Mouse (Mus musculus): ENCODE results near the gene Cdk18. TPM values are rescaled to one million over a fixed set of nuclear protein-coding genes. Genes with fewer than 3 reads are reported as not detected.

The Cdk18 gene
- polyA plus RNA-seq, 1 experiment from 2014 or later, result 3.7 TPM

GRCm38 (mm10) chr1:132098076-132098475, 41.4 kb downstream of the Cdk18 start:
- no peak overlapping the region for H3K4me3 ChIP-seq
- no peaks in the 10 kb centered on the region for H3K9me3 ChIP-seq (replicated peaks)
- no peak for DNase-seq (ENCODE audit: low spot score)
- WGBS, result 88% methylated on average over 1 of the region's 1 CpGs
- H3K27ac ChIP-seq, result no peak overlapping the region
- H3K36me3 ChIP-seq, result no peaks in the 10 kb centered on the region
- H3K4me1 ChIP-seq, result peaks cover 6% of the 10 kb centered on the region; the same call in 1 of the 2 replicates
- no peaks in the 10 kb centered on the region for H3K27me3 ChIP-seq (ENCODE audit: low read depth, poor library complexity, severe bottlenecking)

DNA sequence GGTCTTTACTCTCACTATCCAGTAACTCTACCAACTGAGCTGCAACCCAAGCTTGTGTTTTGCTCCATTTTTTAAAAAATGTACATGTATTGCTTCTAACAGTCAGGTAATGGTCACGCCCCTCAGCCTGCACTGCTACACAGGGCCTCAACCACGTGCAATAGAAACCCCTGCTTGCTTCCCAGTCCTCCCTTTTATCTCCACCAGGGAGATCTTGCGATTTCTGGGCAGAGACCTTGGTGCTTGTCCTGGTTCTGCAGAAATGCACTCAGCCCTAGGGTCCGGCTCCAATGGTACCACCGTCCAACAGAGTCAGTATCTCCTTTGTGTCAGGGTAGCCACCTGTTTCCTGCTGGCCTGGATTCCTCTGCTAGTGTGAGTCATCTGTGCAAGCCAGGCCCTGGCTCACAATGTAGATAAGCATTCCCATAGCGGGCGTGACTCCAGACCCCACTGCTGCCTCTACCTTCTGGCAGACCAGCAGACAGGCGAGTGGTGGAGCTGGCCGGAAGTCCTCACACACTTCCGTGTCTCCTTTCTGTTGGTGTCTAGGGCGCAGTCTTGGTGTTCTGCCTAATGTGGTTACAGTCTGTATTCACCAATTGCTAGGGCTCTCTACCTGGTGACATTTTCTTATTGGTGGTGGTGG, 44.0 kb downstream of the Cdk18 start:
- DNase-seq (ENCODE audit: low spot score), result no peak
- no peaks in the 10 kb centered on the region for H3K36me3 ChIP-seq
- no peak overlapping the region for H3K27ac ChIP-seq
- H3K4me1 ChIP-seq, result no peaks in the 10 kb centered on the region
- H3K9me3 ChIP-seq (replicated peaks), result no peaks in the 10 kb centered on the region
- H3K27me3 ChIP-seq (ENCODE audit: low read depth, poor library complexity, severe bottlenecking), result no peaks in the 10 kb centered on the region
- H3K4me3 ChIP-seq, result no peak overlapping the region
- 72% methylated on average over 11 of the region's 11 CpGs for WGBS

DNA sequence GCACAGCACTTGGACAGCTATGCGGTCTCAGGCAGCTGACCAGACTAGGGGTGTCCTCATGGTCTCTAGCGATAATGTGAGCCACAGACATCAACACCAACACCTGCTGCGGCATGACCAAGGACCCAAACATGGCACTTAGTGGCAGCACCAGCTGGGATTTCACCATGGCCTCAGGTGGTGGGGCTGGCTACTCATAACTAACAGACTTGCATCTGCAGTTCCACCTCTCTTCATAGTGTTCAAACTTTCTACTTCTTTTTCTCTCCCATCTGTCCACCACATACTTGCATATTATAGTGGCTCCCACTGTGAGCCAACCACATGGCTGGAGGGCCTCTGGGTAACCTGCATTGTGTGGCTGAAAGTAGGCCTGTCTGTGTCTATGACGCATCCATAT, 46.2 kb downstream of the Cdk18 start:
- Histone ChIP-seq H3K9me3 (replicated peaks) (no peaks in the 10 kb centered on the region), H3K36me3 (no peaks in the 10 kb centered on the region), H3K4me3 (no peak overlapping the region), H3K27ac (no peak overlapping the region), H3K27me3 (ENCODE audit: low read depth, poor library complexity, severe bottlenecking) (no peaks in the 10 kb centered on the region), H3K4me1 (no peaks in the 10 kb centered on the region)
- no peak for DNase-seq (ENCODE audit: low spot score)
- 93% methylated on average over 4 of the region's 4 CpGs for WGBS

- peaks cover 2% of the 10 kb centered on the region; the same call in 1 of the 2 replicates for H3K4me1 ChIP-seq
- no peaks in the 10 kb centered on the region for H3K9me3 ChIP-seq (replicated peaks)
- H3K27ac ChIP-seq, result no peak overlapping the region
- no peak for DNase-seq (ENCODE audit: low spot score)
- H3K4me3 ChIP-seq, result no peak overlapping the region
- 78% methylated on average over 4 of the region's 4 CpGs for WGBS
- H3K36me3 ChIP-seq, result no peaks in the 10 kb centered on the region
- no peaks in the 10 kb centered on the region for H3K27me3 ChIP-seq (ENCODE audit: low read depth, poor library complexity, severe bottlenecking)
Measured at GRCm38 (mm10) chr1:132090266-132090665, 49.2 kb downstream of the Cdk18 start.

- Histone ChIP-seq H3K36me3 (no peaks in the 10 kb centered on the region), H3K9me3 (replicated peaks) (no peaks in the 10 kb centered on the region), H3K4me3 (no peak overlapping the region), H3K4me1 (peaks cover 3% of the 10 kb centered on the region), H3K27ac (no peak overlapping the region), H3K27me3 (ENCODE audit: low read depth, poor library complexity, severe bottlenecking) (no peaks in the 10 kb centered on the region)
- WGBS, result 85% methylated on average over 6 of the region's 6 CpGs
- no peak for DNase-seq (ENCODE audit: low spot score)
Measured at GRCm38 (mm10) chr1:132089767-132090166, 49.7 kb downstream of the Cdk18 start.

- no peaks in the 10 kb centered on the region for H3K36me3 ChIP-seq
- H3K4me3 ChIP-seq, result no peak overlapping the region
- no peaks in the 10 kb centered on the region for H3K9me3 ChIP-seq (replicated peaks)
- 83% methylated on average over 5 of the region's 5 CpGs for WGBS
- H3K27me3 ChIP-seq (ENCODE audit: low read depth, poor library complexity, severe bottlenecking), result no peaks in the 10 kb centered on the region
- no peak for DNase-seq (ENCODE audit: low spot score)
- peaks cover 3% of the 10 kb centered on the region for H3K4me1 ChIP-seq
- no peak overlapping the region for H3K27ac ChIP-seq
Measured at GRCm38 (mm10) chr1:132088181-132088671, 51.3 kb downstream of the Cdk18 start.

GRCm38 (mm10) chr1:132085181-132086049, 54.1 kb downstream of the Cdk18 start:
- no peaks in the 10 kb centered on the region for H3K9me3 ChIP-seq (replicated peaks)
- H3K4me3 ChIP-seq, result no peak overlapping the region
- no peak for DNase-seq (ENCODE audit: low spot score)
- no peaks in the 10 kb centered on the region for H3K27me3 ChIP-seq (ENCODE audit: low read depth, poor library complexity, severe bottlenecking)
- no peaks in the 10 kb centered on the region for H3K36me3 ChIP-seq
- 80% methylated on average over 7 of the region's 7 CpGs for WGBS
- peaks cover 3% of the 10 kb centered on the region for H3K4me1 ChIP-seq
- no peak overlapping the region for H3K27ac ChIP-seq

DNA sequence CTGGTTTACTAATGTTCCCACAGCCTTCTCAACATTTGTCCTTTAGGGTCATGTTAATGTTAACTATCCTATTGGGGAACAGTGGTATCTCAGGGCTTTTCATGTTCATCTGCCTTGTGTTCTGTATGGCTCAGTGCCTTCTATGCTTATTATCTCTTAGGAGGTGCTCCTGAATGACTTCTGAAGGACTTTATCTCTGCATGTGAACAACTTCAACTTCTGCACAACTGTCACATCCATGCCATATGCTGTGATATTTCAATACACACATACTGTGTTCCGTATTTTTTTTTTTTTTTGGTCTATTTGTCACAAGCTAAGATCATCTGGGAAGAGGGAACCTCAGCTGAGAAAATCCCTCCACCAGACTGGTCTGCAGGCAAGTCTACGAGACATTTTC, 61.1 kb downstream of the Cdk18 start:
- Histone ChIP-seq H3K4me1 (no peaks in the 10 kb centered on the region), H3K36me3 (no peaks in the 10 kb centered on the region), H3K27me3 (ENCODE audit: low read depth, poor library complexity, severe bottlenecking) (no peaks in the 10 kb centered on the region), H3K27ac (no peak overlapping the region), H3K9me3 (replicated peaks) (no peaks in the 10 kb centered on the region), H3K4me3 (no peak overlapping the region)
- 87% methylated on average over 2 of the region's 2 CpGs for WGBS
- no peak for DNase-seq (ENCODE audit: low spot score)

- no peak overlapping the region for H3K4me3 ChIP-seq
- WGBS, result 88% methylated on average over 10 of the region's 10 CpGs
- no peak overlapping the region for H3K27ac ChIP-seq
Measured at GRCm38 (mm10) chr1:132075576-132075975, 63.9 kb downstream of the Cdk18 start.

GRCm38 (mm10) chr1:132070659-132071058, 68.8 kb downstream of the Cdk18 start:
- Histone ChIP-seq H3K4me1 (peaks cover 19% of the 10 kb centered on the region), H3K9me3 (replicated peaks) (no peaks in the 10 kb centered on the region), H3K36me3 (no peaks in the 10 kb centered on the region), H3K27me3 (ENCODE audit: low read depth, poor library complexity, severe bottlenecking) (peaks cover 51% of the 10 kb centered on the region), H3K4me3 (no peak overlapping the region), H3K27ac (no peak overlapping the region)
- no peak for DNase-seq (ENCODE audit: low spot score)
- 86% methylated on average over 3 of the region's 3 CpGs for WGBS

More at GRCm38 (mm10) chr1:132075576-132075975, 63.9 kb downstream of the Cdk18 start:
- Histone ChIP-seq H3K4me1 (peaks cover 7% of the 10 kb centered on the region; the same call in 1 of the 2 replicates), H3K36me3 (no peaks in the 10 kb centered on the region), H3K27me3 (ENCODE audit: low read depth, poor library complexity, severe bottlenecking) (peaks cover 3% of the 10 kb centered on the region; the same call in 1 of the 2 replicates), H3K9me3 (replicated peaks) (no peaks in the 10 kb centered on the region)
- no peak for DNase-seq (ENCODE audit: low spot score)

DNA sequence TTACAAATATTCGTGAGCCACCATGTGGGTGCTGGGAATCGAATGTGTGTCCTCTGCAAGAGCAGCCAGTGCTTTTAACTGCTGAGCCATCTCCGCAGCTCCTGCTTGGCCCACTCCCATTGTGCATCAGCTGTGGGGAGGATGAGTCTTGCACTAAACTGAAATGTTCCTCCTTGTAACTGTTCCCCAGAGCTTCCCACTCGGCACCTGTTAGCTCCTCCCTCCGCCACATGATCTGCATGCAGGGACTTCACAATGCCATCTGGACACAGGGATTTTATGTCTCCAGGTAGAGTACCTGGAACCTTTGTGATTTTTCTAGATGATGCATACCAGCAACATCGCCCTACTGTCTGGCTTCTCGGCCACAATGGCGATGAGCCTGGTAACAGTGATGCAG, 70.0 kb downstream of the Cdk18 start:
- Histone ChIP-seq H3K27me3 (ENCODE audit: low read depth, poor library complexity, severe bottlenecking) (peaks cover 62% of the 10 kb centered on the region), H3K4me1 (peaks cover 19% of the 10 kb centered on the region), H3K36me3 (no peaks in the 10 kb centered on the region), H3K27ac (no peak overlapping the region), H3K4me3 (no peak overlapping the region), H3K9me3 (replicated peaks) (no peaks in the 10 kb centered on the region)
- no peak for DNase-seq (ENCODE audit: low spot score)
- 88% methylated on average over 8 of the region's 8 CpGs for WGBS

- WGBS, result 3% methylated on average over 79 of the region's 80 CpGs
- H3K36me3 ChIP-seq, result no peaks in the 10 kb centered on the region
- H3K27ac ChIP-seq, result peak within 1 kb of the TSS; percentile 62; the same call in 1 of the 2 replicates
- H3K9me3 ChIP-seq (replicated peaks), result no peaks in the 10 kb centered on the region
- H3K4me3 ChIP-seq, result peak within 1 kb of the TSS; percentile 59
- peaks cover 73% of the 10 kb centered on the region for H3K27me3 ChIP-seq (ENCODE audit: low read depth, poor library complexity, severe bottlenecking)
- H3K4me1 ChIP-seq, result peaks cover 19% of the 10 kb centered on the region
- DNase-seq (ENCODE audit: low spot score), result peak; percentile 66
Measured at GRCm38 (mm10) chr1:132067261-132068255, 71.9 kb downstream of the Cdk18 start, which contains the start of gene Mfsd4a. Gene Mfsd4a, minus strand, starts transcription at chr1:132068062.

All from limb, embryonic 10.5 days (tissue).